Mouse (Mus musculus) kidney, embryonic 16.5 days (tissue): ENCODE measurements around the gene Myh7. TPM values are rescaled to one million over a fixed set of nuclear protein-coding genes. Genes with fewer than 3 reads are reported as not detected.
"Not testable (repeated sequence)": the region's sequence is repeated elsewhere in the genome, so short reads cannot be mapped to it uniquely, and the experiment has no call there.

Experiments
- ATAC-seq: fragments of 200-750 bp; cut with Nextera tagmentation; 2 replicates; pipeline ENCODE4 v1.8.0; 2017; ENCODE audit warnings: moderate TSS enrichment; ENCODE audit not compliant: low FRiP score, low TSS enrichment
- H3K27ac ChIP-seq: fragments of 300-500 bp; sonication (generic); 2 replicates; pipeline ENCODE4 v1.5.1; 2014; ENCODE audit warnings: low read length
- H3K27me3 ChIP-seq: fragments of 300-500 bp; sonication (generic); 2 replicates; pipeline ENCODE4 v1.6.1; 2014; ENCODE audit warnings: low read length, control low read depth, mixed read lengths; ENCODE audit not compliant: insufficient read depth
- H3K36me3 ChIP-seq: fragments of 300-500 bp; sonication (generic); 2 replicates; pipeline ENCODE4 v1.6.1; 2014; ENCODE audit warnings: low read length, control low read depth, mixed read lengths; ENCODE audit not compliant: insufficient read depth
- H3K4me1 ChIP-seq: fragments of 300-500 bp; sonication (generic); 2 replicates; pipeline ENCODE4 v1.6.1; 2014; ENCODE audit warnings: low read length, control low read depth, mixed read lengths; ENCODE audit not compliant: insufficient read depth
- H3K4me2 ChIP-seq: fragments of 300-500 bp; sonication (generic); replicated peaks from 2 replicates; pipeline ENCODE4 v1.6.1; 2014; ENCODE audit warnings: low read depth, low read length
- H3K4me3 ChIP-seq: fragments of 300-500 bp; sonication (generic); 2 replicates; pipeline ENCODE4 v1.5.1; 2014; ENCODE audit warnings: mild to moderate bottlenecking, low read length
- H3K9ac ChIP-seq: fragments of 300-500 bp; sonication (generic); replicated peaks from 2 replicates; pipeline ENCODE4 v1.6.1; 2014; ENCODE audit warnings: low read length
- H3K9me3 ChIP-seq: fragments of 300-500 bp; sonication (generic); 2 replicates; pipeline ENCODE4 v1.6.1; 2016; ENCODE audit warnings: low read length, control low read depth
- WGBS: fragments of 180-500 bp; shearing (Covaris S2); extraction: QIAGEN DNeasy Blood & Tissue Kit; methylation state at CpG from one replicate; pipeline ENCODE4 v1.1.7; 2014; 5-methylcytosine and 5-hydroxymethylcytosine counted together
- polyA plus RNA-seq: library from polyadenylated mRNA; unstranded; fragments of >200 nt; fragmentation: Nextera tagmentation; extraction: Ambion mirVana; gene quantifications from 2 replicates; pipeline ENCODE4 v1.2.1, GENCODE M21; 2015

Myh7 gene
- polyA plus RNA-seq, 1 experiment from 2014 or later = 5.0 TPM

- no peaks in the 10 kb centered on the region for H3K27me3 ChIP-seq
- no peak overlapping the region for H3K4me2 ChIP-seq
- H3K9me3 ChIP-seq = no peaks in the 10 kb centered on the region
- 87% methylated on average over 11 of the region's 11 CpGs for WGBS
- no peaks in the 10 kb centered on the region for H3K36me3 ChIP-seq
- H3K9ac ChIP-seq = no peak overlapping the region
- H3K4me1 ChIP-seq = no peaks in the 10 kb centered on the region
- ATAC-seq = no peak
- H3K27ac ChIP-seq = no peak overlapping the region
- no peak overlapping the region for H3K4me3 ChIP-seq
These were observed 30.7 kb downstream of the Myh7 start for GRCm38 (mm10) chr14:54963727-54964126.

GRCm38 (mm10) chr14:54962714-54963113 is 31.7 kb downstream of the Myh7 start:
- H3K36me3 ChIP-seq = no peaks in the 10 kb centered on the region
- H3K4me2 ChIP-seq = no peak overlapping the region
- H3K9me3 ChIP-seq = no peaks in the 10 kb centered on the region
- no peak overlapping the region for H3K9ac ChIP-seq
- H3K27ac ChIP-seq = no peak overlapping the region
- H3K4me1 ChIP-seq = no peaks in the 10 kb centered on the region
- WGBS = 84% methylated on average over 7 of the region's 7 CpGs
- H3K4me3 ChIP-seq = no peak overlapping the region
- ATAC-seq = no peak
- no peaks in the 10 kb centered on the region for H3K27me3 ChIP-seq

- ATAC-seq = no peak
- 74% methylated on average over 5 of the region's 5 CpGs for WGBS
- Histone ChIP-seq H3K27ac (no peak overlapping the region), H3K4me2 (no peak overlapping the region), H3K4me1 (no peaks in the 10 kb centered on the region), H3K9me3 (no peaks in the 10 kb centered on the region), H3K9ac (no peak overlapping the region), H3K36me3 (no peaks in the 10 kb centered on the region), H3K27me3 (no peaks in the 10 kb centered on the region), H3K4me3 (no peak overlapping the region)
These were observed 32.9 kb downstream of the Myh7 start for GRCm38 (mm10) chr14:54961487-54961886.

GRCm38 (mm10) chr14:54960769-54961168 is 33.7 kb downstream of the Myh7 start:
- Histone ChIP-seq H3K27me3 (no peaks in the 10 kb centered on the region), H3K4me2 (no peak overlapping the region), H3K36me3 (no peaks in the 10 kb centered on the region), H3K4me1 (no peaks in the 10 kb centered on the region), H3K9me3 (no peaks in the 10 kb centered on the region), H3K4me3 (no peak overlapping the region), H3K9ac (no peak overlapping the region), H3K27ac (no peak overlapping the region)
- 65% methylated on average over 10 of the region's 10 CpGs for WGBS
- ATAC-seq = no peak

GRCm38 (mm10) chr14:54959853-54960613 is 34.4 kb downstream of the Myh7 start:
- H3K4me3 ChIP-seq, H3K4me2 ChIP-seq, H3K36me3 ChIP-seq, H3K9ac ChIP-seq, ATAC-seq, H3K27me3 ChIP-seq, H3K9me3 ChIP-seq, H3K27ac ChIP-seq, H3K4me1 ChIP-seq: not testable (repeated sequence)
- WGBS = 91% methylated on average over 11 of the region's 12 CpGs

- no peak overlapping the region for H3K9ac ChIP-seq
- no peaks in the 10 kb centered on the region for H3K27me3 ChIP-seq
- H3K4me3 ChIP-seq = no peak overlapping the region
- H3K4me2 ChIP-seq = no peak overlapping the region
- ATAC-seq = no peak
- no peaks in the 10 kb centered on the region for H3K4me1 ChIP-seq
- H3K36me3 ChIP-seq = no peaks in the 10 kb centered on the region
- H3K27ac ChIP-seq = no peak overlapping the region
- H3K9me3 ChIP-seq = no peaks in the 10 kb centered on the region
- WGBS = 84% methylated on average over 3 of the region's 3 CpGs
These were observed 35.2 kb downstream of the Myh7 start for GRCm38 (mm10) chr14:54959197-54959596.

- Histone ChIP-seq H3K9me3 (no peaks in the 10 kb centered on the region), H3K36me3 (no peaks in the 10 kb centered on the region), H3K27ac (no peak overlapping the region), H3K4me2 (no peak overlapping the region), H3K9ac (no peak overlapping the region), H3K27me3 (no peaks in the 10 kb centered on the region), H3K4me3 (no peak overlapping the region), H3K4me1 (no peaks in the 10 kb centered on the region)
- WGBS = 68% methylated on average over 4 of the region's 4 CpGs
- no peak for ATAC-seq
These were observed 35.9 kb downstream of the Myh7 start for GRCm38 (mm10) chr14:54958503-54958902.

GRCm38 (mm10) chr14:54956533-54956932 is 37.9 kb downstream of the Myh7 start:
- 89% methylated on average over 9 of the region's 9 CpGs for WGBS

GRCm38 (mm10) chr14:54955481-54955880 is 38.9 kb downstream of the Myh7 start:
- Histone ChIP-seq H3K36me3 (no peaks in the 10 kb centered on the region), H3K9me3 (no peaks in the 10 kb centered on the region), H3K27ac (no peak overlapping the region), H3K4me2 (no peak overlapping the region), H3K9ac (no peak overlapping the region), H3K4me1 (no peaks in the 10 kb centered on the region), H3K4me3 (no peak overlapping the region), H3K27me3 (no peaks in the 10 kb centered on the region)
- no peak for ATAC-seq
- WGBS = 86% methylated on average over 3 of the region's 3 CpGs

More at GRCm38 (mm10) chr14:54956533-54956932, 37.9 kb downstream of the Myh7 start:
- no peaks in the 10 kb centered on the region for H3K27me3 ChIP-seq
- no peak overlapping the region for H3K4me2 ChIP-seq
- H3K36me3 ChIP-seq = no peaks in the 10 kb centered on the region
- no peaks in the 10 kb centered on the region for H3K4me1 ChIP-seq
- H3K9me3 ChIP-seq = no peaks in the 10 kb centered on the region
- ATAC-seq = no peak
- no peak overlapping the region for H3K9ac ChIP-seq
- H3K27ac ChIP-seq = no peak overlapping the region
- H3K4me3 ChIP-seq = no peak overlapping the region

- no peak for ATAC-seq
- H3K27me3 ChIP-seq = no peaks in the 10 kb centered on the region
- no peak overlapping the region for H3K9ac ChIP-seq
- H3K4me1 ChIP-seq = no peaks in the 10 kb centered on the region
- no peak overlapping the region for H3K4me3 ChIP-seq
- 82% methylated on average over 3 of the region's 3 CpGs for whole genome bisulfite sequencing
- H3K36me3 ChIP-seq = no peaks in the 10 kb centered on the region
- no peaks in the 10 kb centered on the region for H3K9me3 ChIP-seq
- H3K27ac ChIP-seq = no peak overlapping the region
- no peak overlapping the region for H3K4me2 ChIP-seq
These were observed 40.0 kb downstream of the Myh7 start for GRCm38 (mm10) chr14:54954474-54954873.
